Mouse (Mus musculus): ENCODE results near the gene Cnpy2. TPM values are rescaled to one million over a fixed set of nuclear protein-coding genes. Genes with fewer than 3 reads are reported as not detected.

Cnpy2 gene
- polyA plus RNA-seq (2014; fragmentation: Illumina TruSeq; extraction: RNeasy Lipid Tissue Mini Kit (QIAGEN cat#74804); ENCODE audit: low read depth, low replicate concordance): 146 TPM

GRCm38 (mm10) chr10:128322141-128323108, at the start of gene Cnpy2:
Cnpy2 (plus strand) TSS chr10:128322459.

GRCm38 (mm10) chr10:128298702-128299171, 23.5 kb upstream of the Cnpy2 start, which contains the start of gene Il23a:
Il23a (minus strand) TSS chr10:128298752.

GRCm38 (mm10) chr10:128303126-128304021, 18.9 kb upstream of the Cnpy2 start, which contains the start of gene Pan2:
Pan2 (plus strand) TSS chr10:128303335.

GRCm38 (mm10) chr10:128337306-128338181, 15.3 kb downstream of the Cnpy2 start, which contains the start of gene Cs:
Cs (plus strand) TSS chr10:128337734.

GRCm38 (mm10) chr10:128368402-128369217, 46.4 kb downstream of the Cnpy2 start, which contains the start of gene Coq10a:
Coq10a (minus strand) TSS chr10:128368997.

GRCm38 (mm10) chr10:128376455-128377211, 54.4 kb downstream of the Cnpy2 start, which contains the start of gene Ankrd52:
Ankrd52 (plus strand) TSS chr10:128377115.

Other genes with a start within 250 kb of the Cnpy2 start
- gene Atp5b, start 239.2 kb upstream of the Cnpy2 start, polyA plus RNA-seq (2014; fragmentation: Illumina TruSeq; extraction: RNeasy Lipid Tissue Mini Kit (QIAGEN cat#74804); ENCODE audit: low read depth, low replicate concordance): 972 TPM
- 33.2 TPM for gene Baz2a, start 230.9 kb upstream of the Cnpy2 start, polyA plus RNA-seq (2014; fragmentation: Illumina TruSeq; extraction: RNeasy Lipid Tissue Mini Kit (QIAGEN cat#74804); ENCODE audit: low read depth, low replicate concordance)
- gene Rbms2, start 142.2 kb upstream of the Cnpy2 start, polyA plus RNA-seq (2014; fragmentation: Illumina TruSeq; extraction: RNeasy Lipid Tissue Mini Kit (QIAGEN cat#74804); ENCODE audit: low read depth, low replicate concordance): 87.6 TPM
- 0.81 TPM for gene Gls2, start 128.0 kb upstream of the Cnpy2 start, polyA plus RNA-seq (2014; fragmentation: Illumina TruSeq; extraction: RNeasy Lipid Tissue Mini Kit (QIAGEN cat#74804); ENCODE audit: low read depth, low replicate concordance)
- 9.3 TPM for gene Spryd4, start 110.7 kb upstream of the Cnpy2 start, polyA plus RNA-seq (2014; fragmentation: Illumina TruSeq; extraction: RNeasy Lipid Tissue Mini Kit (QIAGEN cat#74804); ENCODE audit: low read depth, low replicate concordance)
- not detected for gene Mip, start 96.6 kb upstream of the Cnpy2 start, polyA plus RNA-seq (2014; fragmentation: Illumina TruSeq; extraction: RNeasy Lipid Tissue Mini Kit (QIAGEN cat#74804); ENCODE audit: low read depth, low replicate concordance)
- gene Timeless, start 90.4 kb upstream of the Cnpy2 start, polyA plus RNA-seq (2014; fragmentation: Illumina TruSeq; extraction: RNeasy Lipid Tissue Mini Kit (QIAGEN cat#74804); ENCODE audit: low read depth, low replicate concordance): 5.1 TPM
- gene Apon, start 68.4 kb upstream of the Cnpy2 start, polyA plus RNA-seq (2014; fragmentation: Illumina TruSeq; extraction: RNeasy Lipid Tissue Mini Kit (QIAGEN cat#74804); ENCODE audit: low read depth, low replicate concordance): not detected
- gene Apof, start 53.8 kb upstream of the Cnpy2 start, polyA plus RNA-seq (2014; fragmentation: Illumina TruSeq; extraction: RNeasy Lipid Tissue Mini Kit (QIAGEN cat#74804); ENCODE audit: low read depth, low replicate concordance): not detected
- gene Stat2, start 51.9 kb upstream of the Cnpy2 start, polyA plus RNA-seq (2014; fragmentation: Illumina TruSeq; extraction: RNeasy Lipid Tissue Mini Kit (QIAGEN cat#74804); ENCODE audit: low read depth, low replicate concordance): 29.3 TPM
- 0.52 TPM for gene Il23a, start 23.7 kb upstream of the Cnpy2 start, polyA plus RNA-seq (2014; fragmentation: Illumina TruSeq; extraction: RNeasy Lipid Tissue Mini Kit (QIAGEN cat#74804); ENCODE audit: low read depth, low replicate concordance)
- 18.7 TPM for gene Pan2, start 19.1 kb upstream of the Cnpy2 start, polyA plus RNA-seq (2014; fragmentation: Illumina TruSeq; extraction: RNeasy Lipid Tissue Mini Kit (QIAGEN cat#74804); ENCODE audit: low read depth, low replicate concordance)
- 162 TPM for gene Cs, start 15.3 kb downstream of the Cnpy2 start, polyA plus RNA-seq (2014; fragmentation: Illumina TruSeq; extraction: RNeasy Lipid Tissue Mini Kit (QIAGEN cat#74804); ENCODE audit: low read depth, low replicate concordance)
- 39.7 TPM for gene Coq10a, start 46.5 kb downstream of the Cnpy2 start, polyA plus RNA-seq (2014; fragmentation: Illumina TruSeq; extraction: RNeasy Lipid Tissue Mini Kit (QIAGEN cat#74804); ENCODE audit: low read depth, low replicate concordance)
- gene Ankrd52, start 54.7 kb downstream of the Cnpy2 start, polyA plus RNA-seq (2014; fragmentation: Illumina TruSeq; extraction: RNeasy Lipid Tissue Mini Kit (QIAGEN cat#74804); ENCODE audit: low read depth, low replicate concordance): 26.0 TPM
- 0.30 TPM for gene Slc39a5, start 78.8 kb downstream of the Cnpy2 start, polyA plus RNA-seq (2014; fragmentation: Illumina TruSeq; extraction: RNeasy Lipid Tissue Mini Kit (QIAGEN cat#74804); ENCODE audit: low read depth, low replicate concordance)
- gene Nabp2, start 89.0 kb downstream of the Cnpy2 start, polyA plus RNA-seq (2014; fragmentation: Illumina TruSeq; extraction: RNeasy Lipid Tissue Mini Kit (QIAGEN cat#74804); ENCODE audit: low read depth, low replicate concordance): 47.3 TPM
- gene Rnf41, start 89.2 kb downstream of the Cnpy2 start, polyA plus RNA-seq (2014; fragmentation: Illumina TruSeq; extraction: RNeasy Lipid Tissue Mini Kit (QIAGEN cat#74804); ENCODE audit: low read depth, low replicate concordance): 33.2 TPM
- gene Smarcc2, start 136.8 kb downstream of the Cnpy2 start, polyA plus RNA-seq (2014; fragmentation: Illumina TruSeq; extraction: RNeasy Lipid Tissue Mini Kit (QIAGEN cat#74804); ENCODE audit: low read depth, low replicate concordance): 105 TPM
- gene Myl6, start 171.7 kb downstream of the Cnpy2 start, polyA plus RNA-seq (2014; fragmentation: Illumina TruSeq; extraction: RNeasy Lipid Tissue Mini Kit (QIAGEN cat#74804); ENCODE audit: low read depth, low replicate concordance): 1,629 TPM
- 5.5 TPM for gene Myl6b, start 176.2 kb downstream of the Cnpy2 start, polyA plus RNA-seq (2014; fragmentation: Illumina TruSeq; extraction: RNeasy Lipid Tissue Mini Kit (QIAGEN cat#74804); ENCODE audit: low read depth, low replicate concordance)
- gene Esyt1, start 203.4 kb downstream of the Cnpy2 start, polyA plus RNA-seq (2014; fragmentation: Illumina TruSeq; extraction: RNeasy Lipid Tissue Mini Kit (QIAGEN cat#74804); ENCODE audit: low read depth, low replicate concordance): 98.5 TPM
- 9.8 TPM for gene Zc3h10, start 225.3 kb downstream of the Cnpy2 start, polyA plus RNA-seq (2014; fragmentation: Illumina TruSeq; extraction: RNeasy Lipid Tissue Mini Kit (QIAGEN cat#74804); ENCODE audit: low read depth, low replicate concordance)
- gene Rpl41, start 226.8 kb downstream of the Cnpy2 start, polyA plus RNA-seq (2014; fragmentation: Illumina TruSeq; extraction: RNeasy Lipid Tissue Mini Kit (QIAGEN cat#74804); ENCODE audit: low read depth, low replicate concordance): 2,778 TPM
- gene Pa2g4, start 243.5 kb downstream of the Cnpy2 start, polyA plus RNA-seq (2014; fragmentation: Illumina TruSeq; extraction: RNeasy Lipid Tissue Mini Kit (QIAGEN cat#74804); ENCODE audit: low read depth, low replicate concordance): 63.0 TPM